ENCODE assay signal across 8 mouse cellular contexts in genomic region chr14:22813389-22813788, GRCm38 (mm10).
A peak's percentile ranks its signal among the peaks of the same experiment; 100 is the strongest.
DNase-seq lines count a peak whose midpoint lies in the region; ATAC-seq lines count a peak whose summit lies in the region.

No protein-coding gene starts in this region.

- H3K4me3 ChIP-seq in kidney, embryonic 16.5 days (ENCODE audit: low read length), result 0 out of 2 replicates have a peak overlapping the region, but pooled peaks have one; percentile 11
- H3K4me3 ChIP-seq in embryonic facial prominence, embryonic 10.5 days, result no peak overlapping the region
- no peak overlapping the region for H3K4me3 ChIP-seq in midbrain, embryonic 15.5 days

- 0 out of 2 replicates have a peak overlapping the region, but pooled peaks have one; percentile 40 for H3K9ac ChIP-seq in kidney, embryonic 16.5 days (replicated peaks; ENCODE audit: low read length)
- H3K9ac ChIP-seq in midbrain, embryonic 15.5 days, result no peak overlapping the region

- H3K9me3 ChIP-seq in kidney, embryonic 16.5 days (ENCODE audit: low read length), result no peaks in the 10 kb centered on the region
- H3K9me3 ChIP-seq in embryonic facial prominence, embryonic 10.5 days, result no peaks in the 10 kb centered on the region
- no peaks in the 10 kb centered on the region for H3K9me3 ChIP-seq in midbrain, embryonic 15.5 days

- peak overlapping the region; percentile 98 for H3K27ac ChIP-seq in kidney, embryonic 16.5 days (ENCODE audit: low read length)
- no peak overlapping the region for H3K27ac ChIP-seq in embryonic facial prominence, embryonic 10.5 days (replicated peaks)
- no peak overlapping the region for H3K27ac ChIP-seq in midbrain, embryonic 15.5 days

- peak; percentile 77 for ATAC-seq in kidney, embryonic 16.5 days (ENCODE audit: low FRiP score, low TSS enrichment)
- no peak for ATAC-seq in midbrain, embryonic 15.5 days (replicated peaks)

- no peaks in the 10 kb centered on the region for H3K36me3 ChIP-seq in kidney, embryonic 16.5 days (ENCODE audit: insufficient read depth, low read length)
- no peaks in the 10 kb centered on the region for H3K36me3 ChIP-seq in embryonic facial prominence, embryonic 10.5 days (replicated peaks)
- H3K36me3 ChIP-seq in midbrain, embryonic 15.5 days (replicated peaks), result no peaks in the 10 kb centered on the region

- 7% methylated on average over 7 of the region's 7 CpGs for whole genome bisulfite sequencing in kidney, embryonic 16.5 days
- WGBS in embryonic facial prominence, embryonic 10.5 days, result 17% methylated on average over 7 of the region's 7 CpGs
- WGBS in midbrain, embryonic 15.5 days, result 11% methylated on average over 7 of the region's 7 CpGs

- intact Hi-C loops in gastrocnemius, postnatal 36 days (cut with DNase I), result no loop called here

- H3K4me2 ChIP-seq in kidney, embryonic 16.5 days (replicated peaks; ENCODE audit: low read depth, low read length), result peak overlapping the region; percentile 25
- peak overlapping the region; percentile 12; the same call in 1 of the 2 replicates for H3K4me2 ChIP-seq in midbrain, embryonic 15.5 days

- H3K27me3 ChIP-seq in kidney, embryonic 16.5 days (ENCODE audit: insufficient read depth, low read length), result no peaks in the 10 kb centered on the region
- peaks cover 22% of the 10 kb centered on the region for H3K27me3 ChIP-seq in embryonic facial prominence, embryonic 10.5 days (replicated peaks; ENCODE audit: low read depth, poor library complexity, severe bottlenecking)
- H3K27me3 ChIP-seq in midbrain, embryonic 15.5 days (replicated peaks), result peaks cover 13% of the 10 kb centered on the region; the same call in 1 of the 2 replicates

- DNase-seq in kidney, adult 18-20 months, result no peak
- DNase-seq in embryonic facial prominence, embryonic 10.5 days (ENCODE audit: low spot score), result peak; percentile 38
- peak; percentile 57 for DNase-seq in kidney, postnatal 14 days
- no peak for DNase-seq in cerebellum, postnatal 25 days
- DNase-seq in layer of hippocampus, adult 8-10 months (ENCODE audit: low spot score in 2 of 2), result no peak
- no peak for DNase-seq in gastrocnemius, postnatal 36 days

- H3K4me1 ChIP-seq in kidney, embryonic 16.5 days (ENCODE audit: insufficient read depth, low read length), result peaks cover 70% of the 10 kb centered on the region
- peaks cover 36% of the 10 kb centered on the region for H3K4me1 ChIP-seq in embryonic facial prominence, embryonic 10.5 days
- peaks cover 13% of the 10 kb centered on the region for H3K4me1 ChIP-seq in midbrain, embryonic 15.5 days

Comparison
In these comparisons a context has a peak if more than half of its experiments do, and no peak if none do; other contexts are left out.
1. DNase-seq: peak in embryonic facial prominence, embryonic 10.5 days (single experiment) and kidney, postnatal 14 days (single experiment); none in kidney, adult 18-20 months (single experiment), cerebellum, postnatal 25 days (0 of 2), layer of hippocampus, adult 8-10 months (0 of 2) and gastrocnemius, postnatal 36 days (0 of 2).